Comparison of ENCODE assay signal across 8 mouse cellular contexts in the genomic region with DNA sequence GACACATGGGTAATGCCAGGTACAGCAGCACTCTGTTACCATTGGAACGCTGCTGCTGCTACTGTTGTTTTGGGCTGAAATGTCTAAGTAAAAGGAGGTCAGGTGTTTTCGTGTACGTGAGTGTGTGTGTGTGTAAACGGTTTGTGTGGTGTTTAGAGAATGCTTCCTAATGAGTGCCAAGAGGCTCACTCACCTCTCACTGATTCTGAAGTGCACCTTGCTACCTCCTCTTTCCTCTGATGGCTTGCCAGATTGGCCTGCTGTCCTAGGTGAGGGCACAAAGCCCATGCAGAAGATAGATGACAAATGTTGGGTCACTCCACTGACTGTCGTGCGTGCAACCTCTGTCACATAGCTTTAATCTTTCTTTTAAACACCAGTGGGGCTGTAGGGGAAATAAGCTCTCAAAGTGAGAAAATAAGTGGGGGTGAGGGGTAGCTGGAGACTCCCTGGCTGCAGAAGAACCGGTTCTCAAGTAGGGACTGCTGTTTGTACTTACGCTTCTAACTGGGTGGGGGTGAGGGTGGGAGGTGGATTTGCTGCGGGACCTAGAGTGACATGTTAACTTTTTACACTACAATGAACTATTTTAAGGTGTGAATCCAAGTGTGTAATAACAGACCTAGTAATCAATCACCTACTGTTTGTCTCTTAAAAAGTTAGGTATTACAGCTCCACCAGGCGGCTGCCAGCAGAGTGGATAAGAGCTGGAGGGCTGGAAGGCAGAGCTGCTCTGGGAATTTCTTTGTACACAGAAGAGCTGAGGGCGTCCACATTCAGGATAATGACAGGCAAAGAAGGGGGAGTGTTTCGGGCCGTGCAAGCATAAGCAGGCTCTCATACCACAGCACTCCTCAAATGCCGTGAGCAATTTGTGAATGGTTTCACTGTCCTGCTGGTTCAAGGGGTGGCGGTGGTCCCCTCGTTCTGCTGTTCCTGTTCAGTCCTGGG. TPM values are rescaled to one million over a fixed set of nuclear protein-coding genes. Genes with fewer than 3 reads are reported as not detected.
DNase-seq lines count a peak whose midpoint lies in the region; ATAC-seq lines count a peak whose summit lies in the region.

No protein-coding gene starts in this region.

- no peaks in the 10 kb centered on the region for H3K9me3 ChIP-seq in heart, embryonic 10.5 days
- H3K9me3 ChIP-seq in hindbrain, embryonic 10.5 days = no peaks in the 10 kb centered on the region
- no peaks in the 10 kb centered on the region for H3K9me3 ChIP-seq in limb, embryonic 13.5 days

- no peak for DNase-seq in heart, embryonic 10.5 days (ENCODE audit: low spot score)
- DNase-seq in heart, adult 18-20 months = no peak
- peak; percentile 52 for DNase-seq in cerebellum, adult 9-11 months
- peak; percentile 30 for DNase-seq in hindbrain, embryonic 10.5 days (ENCODE audit: low spot score)
- DNase-seq in retina, embryonic 14.5 days (ENCODE audit: low spot score) = peak; percentile 64
- DNase-seq in ovary, postnatal 10 days (ENCODE audit: low spot score) = no peak
- DNase-seq in MN1 (ENCODE audit: low spot score) = no peak

- no peak overlapping the region for H3K4me3 ChIP-seq in heart, embryonic 10.5 days
- no peak overlapping the region for H3K4me3 ChIP-seq in hindbrain, embryonic 10.5 days
- H3K4me3 ChIP-seq in limb, embryonic 13.5 days = no peak overlapping the region

- peak overlapping the region; percentile 41 for H3K4me2 ChIP-seq in limb, embryonic 13.5 days (replicated peaks)

- H3K36me3 ChIP-seq in heart, embryonic 10.5 days = peaks cover 14% of the 10 kb centered on the region
- H3K36me3 ChIP-seq in hindbrain, embryonic 10.5 days = peaks cover 17% of the 10 kb centered on the region
- H3K36me3 ChIP-seq in limb, embryonic 13.5 days = peaks cover 13% of the 10 kb centered on the region

- WGBS in heart, embryonic 10.5 days = 64% methylated on average over 16 of the region's 16 CpGs
- 54% methylated on average over 16 of the region's 16 CpGs for WGBS in hindbrain, embryonic 10.5 days
- WGBS in limb, embryonic 13.5 days = 35% methylated on average over 16 of the region's 16 CpGs

- peak; percentile 62; the same call in 1 of the 2 replicates for ATAC-seq in limb, embryonic 13.5 days (ENCODE audit: low FRiP score, low read depth)

- 0 out of 2 replicates have a peak overlapping the region, but pooled peaks have one; percentile 56 for H3K27ac ChIP-seq in heart, embryonic 10.5 days
- peak overlapping the region; percentile 41 for H3K27ac ChIP-seq in hindbrain, embryonic 10.5 days
- H3K27ac ChIP-seq in limb, embryonic 13.5 days = peak overlapping the region; percentile 67; the same call in 1 of the 2 replicates

- peak overlapping the region; percentile 26; the same call in 1 of the 2 replicates for H3K9ac ChIP-seq in limb, embryonic 13.5 days

- no peaks in the 10 kb centered on the region for H3K27me3 ChIP-seq in heart, embryonic 10.5 days (ENCODE audit: insufficient read depth, poor library complexity, severe bottlenecking)
- no peaks in the 10 kb centered on the region for H3K27me3 ChIP-seq in hindbrain, embryonic 10.5 days (ENCODE audit: insufficient read depth, poor library complexity, severe bottlenecking)
- no peaks in the 10 kb centered on the region for H3K27me3 ChIP-seq in limb, embryonic 13.5 days

- peaks cover 37% of the 10 kb centered on the region for H3K4me1 ChIP-seq in heart, embryonic 10.5 days
- peaks cover 54% of the 10 kb centered on the region for H3K4me1 ChIP-seq in hindbrain, embryonic 10.5 days (replicated peaks)
- H3K4me1 ChIP-seq in limb, embryonic 13.5 days = peaks cover 67% of the 10 kb centered on the region

RNA-seq across cellular contexts. Expression of a gene that starts 10.4 kb away (rescaled TPM):
- 27.8 and 28.0 TPM in 2 replicates for polyA plus RNA-seq in heart, embryonic 10.5 days (2016; fragmentation: Nextera tagmentation; extraction: Ambion mirVana)
- total RNA-seq in heart, adult 18-20 months (2021) = 10 to 100 TPM; 18.9 to 23.4 TPM
- 46.0 and 50.4 TPM in 2 replicates for polyA plus RNA-seq in hindbrain, embryonic 10.5 days (2016; fragmentation: Nextera tagmentation; extraction: Ambion mirVana)
- 21.7 and 26.2 TPM in 2 replicates for polyA plus RNA-seq in limb, embryonic 13.5 days (2015; fragmentation: Nextera tagmentation; extraction: Ambion mirVana)

RNA-seq across cellular contexts. Expression of a gene that starts 10.5 kb away (rescaled TPM):
- polyA plus RNA-seq in heart, embryonic 10.5 days (2016; fragmentation: Nextera tagmentation; extraction: Ambion mirVana) = 0.11 TPM in 1 of 2 replicates, not detected in the other
- not detected for total RNA-seq in heart, adult 18-20 months (2021)
- 0.07 and 0.13 TPM in 2 replicates for polyA plus RNA-seq in hindbrain, embryonic 10.5 days (2016; fragmentation: Nextera tagmentation; extraction: Ambion mirVana)
- polyA plus RNA-seq in limb, embryonic 13.5 days (2015; fragmentation: Nextera tagmentation; extraction: Ambion mirVana) = 0.15 and 0.20 TPM in 2 replicates

Comparison
In these comparisons a context has a peak if more than half of its experiments do, and no peak if none do; other contexts are left out.
1. DNase-seq: peak in cerebellum, adult 9-11 months (single experiment), hindbrain, embryonic 10.5 days (single experiment) and retina, embryonic 14.5 days (single experiment); none in heart, embryonic 10.5 days (single experiment), heart, adult 18-20 months (0 of 2), ovary, postnatal 10 days (single experiment) and MN1 (single experiment).
2. Peak in every context shown above with its lines, with median percentiles within 50 percentile points of each other: H3K27ac ChIP-seq.